Mouse (Mus musculus) stomach, embryonic 16.5 days (tissue): ENCODE data around the gene Trp63. TPM values are rescaled to one million over a fixed set of nuclear protein-coding genes. Genes with fewer than 3 reads are reported as not detected.

Experiments
- ATAC-seq: fragments of 200-750 bp; cut with Nextera tagmentation; 2 replicates; pipeline ENCODE4 v1.8.0; 2017; ENCODE audit warnings: moderate number of reproducible peaks, moderate TSS enrichment; ENCODE audit not compliant: insufficient read depth, low FRiP score
- H3K27ac ChIP-seq: fragments of 300-500 bp; sonication (generic); 2 replicates; pipeline ENCODE4 v1.5.1; 2014; ENCODE audit warnings: low read length
- H3K27me3 ChIP-seq: fragments of 300-500 bp; sonication (generic); 2 replicates; pipeline ENCODE4 v1.6.1; 2014; ENCODE audit warnings: low read length, control low read depth, mixed read lengths; ENCODE audit not compliant: control insufficient read depth, insufficient read depth
- H3K36me3 ChIP-seq: fragments of 300-500 bp; sonication (generic); 2 replicates; pipeline ENCODE4 v1.6.1; 2014; ENCODE audit warnings: low read length; ENCODE audit not compliant: control insufficient read depth, insufficient read depth
- H3K4me1 ChIP-seq: fragments of 300-500 bp; sonication (generic); 2 replicates; pipeline ENCODE4 v1.6.1; 2014; ENCODE audit warnings: low read length, control low read depth, mixed read lengths; ENCODE audit not compliant: control insufficient read depth, insufficient read depth
- H3K4me2 ChIP-seq: fragments of 300-500 bp; sonication (generic); 2 replicates; pipeline ENCODE4 v1.6.1; 2014; ENCODE audit warnings: low read depth, low read length, mixed read lengths
- H3K4me3 ChIP-seq: fragments of 300-500 bp; sonication (generic); replicated peaks from 2 replicates; pipeline ENCODE4 v1.5.1; 2014; ENCODE audit warnings: mild to moderate bottlenecking, low read length
- H3K9ac ChIP-seq: fragments of 300-500 bp; sonication (generic); 2 replicates; pipeline ENCODE4 v1.6.1; 2014; ENCODE audit warnings: low read length
- H3K9me3 ChIP-seq: fragments of 300-500 bp; sonication (generic); replicated peaks from 2 replicates; pipeline ENCODE4 v1.6.1; 2016; ENCODE audit warnings: low read length, control low read depth; ENCODE audit not compliant: control insufficient read depth
- WGBS: fragments of 180-500 bp; shearing (Covaris S2); extraction: QIAGEN DNeasy Blood & Tissue Kit; methylation state at CpG from one replicate; pipeline ENCODE4 v1.1.7; 2014; 5-methylcytosine and 5-hydroxymethylcytosine counted together
- polyA plus RNA-seq: library from polyadenylated mRNA; unstranded; fragments of >200 nt; fragmentation: Nextera tagmentation; extraction: Ambion mirVana; gene quantifications from 2 replicates; pipeline ENCODE4 v1.2.1, GENCODE M21; 2015

Gene Trp63
- polyA plus RNA-seq, 1 experiment from 2014 or later = 42.5 TPM

GRCm38 (mm10) chr16:25877416-25877965, 193.9 kb downstream of the Trp63 start:
- H3K4me2 ChIP-seq = no peak overlapping the region
- no peaks in the 10 kb centered on the region for H3K36me3 ChIP-seq
- 60% methylated on average over 7 of the region's 7 CpGs for WGBS
- H3K9me3 ChIP-seq = no peaks in the 10 kb centered on the region
- no peak overlapping the region for H3K9ac ChIP-seq
- no peak for ATAC-seq
- no peaks in the 10 kb centered on the region for H3K4me1 ChIP-seq
- H3K27ac ChIP-seq = no peak overlapping the region
- no peaks in the 10 kb centered on the region for H3K27me3 ChIP-seq
- H3K4me3 ChIP-seq = no peak overlapping the region

- Histone ChIP-seq H3K27me3 (no peaks in the 10 kb centered on the region), H3K36me3 (no peaks in the 10 kb centered on the region), H3K9ac (no peak overlapping the region), H3K4me2 (no peak overlapping the region), H3K4me1 (no peaks in the 10 kb centered on the region), H3K9me3 (no peaks in the 10 kb centered on the region), H3K4me3 (no peak overlapping the region), H3K27ac (no peak overlapping the region)
- no peak for ATAC-seq
Observed at GRCm38 (mm10) chr16:25878116-25878515, 194.6 kb downstream of the Trp63 start.

GRCm38 (mm10) chr16:25899071-25899470, 215.5 kb downstream of the Trp63 start:
- ATAC-seq = no peak

GRCm38 (mm10) chr16:25899657-25900056, 216.1 kb downstream of the Trp63 start:
- Histone ChIP-seq H3K9me3 (no peaks in the 10 kb centered on the region), H3K27me3 (no peaks in the 10 kb centered on the region), H3K4me3 (no peak overlapping the region), H3K4me2 (no peak overlapping the region), H3K9ac (no peak overlapping the region), H3K27ac (no peak overlapping the region), H3K4me1 (no peaks in the 10 kb centered on the region), H3K36me3 (no peaks in the 10 kb centered on the region)
- WGBS = 69% methylated on average over 2 of the region's 2 CpGs
- no peak for ATAC-seq

More at GRCm38 (mm10) chr16:25899071-25899470, 215.5 kb downstream of the Trp63 start:
- H3K4me2 ChIP-seq = no peak overlapping the region
- no peaks in the 10 kb centered on the region for H3K27me3 ChIP-seq
- no peaks in the 10 kb centered on the region for H3K36me3 ChIP-seq
- no peaks in the 10 kb centered on the region for H3K9me3 ChIP-seq
- no peak overlapping the region for H3K9ac ChIP-seq
- no peak overlapping the region for H3K4me3 ChIP-seq
- no peaks in the 10 kb centered on the region for H3K4me1 ChIP-seq
- no peak overlapping the region; the same call in 1 of the 2 replicates for H3K27ac ChIP-seq
- 61% methylated on average over 4 of the region's 4 CpGs for WGBS

GRCm38 (mm10) chr16:25900389-25900908, 216.9 kb downstream of the Trp63 start:
- Histone ChIP-seq H3K27ac (no peak overlapping the region), H3K4me2 (no peak overlapping the region), H3K9ac (no peak overlapping the region), H3K4me3 (no peak overlapping the region), H3K4me1 (no peaks in the 10 kb centered on the region), H3K9me3 (no peaks in the 10 kb centered on the region), H3K36me3 (no peaks in the 10 kb centered on the region), H3K27me3 (no peaks in the 10 kb centered on the region)
- ATAC-seq = no peak
- WGBS = 87% methylated on average over 3 of the region's 3 CpGs

GRCm38 (mm10) chr16:25912185-25912584, 228.6 kb downstream of the Trp63 start:
- H3K9ac ChIP-seq = no peak overlapping the region
- no peak overlapping the region for H3K4me3 ChIP-seq
- no peaks in the 10 kb centered on the region for H3K36me3 ChIP-seq
- WGBS = 53% methylated on average over 1 of the region's 1 CpGs
- no peak for ATAC-seq
- no peaks in the 10 kb centered on the region for H3K4me1 ChIP-seq
- H3K27me3 ChIP-seq = no peaks in the 10 kb centered on the region
- H3K9me3 ChIP-seq = no peaks in the 10 kb centered on the region
- no peak overlapping the region for H3K4me2 ChIP-seq
- H3K27ac ChIP-seq = no peak overlapping the region

GRCm38 (mm10) chr16:25934181-25934580, 250.6 kb downstream of the Trp63 start:
- Histone ChIP-seq H3K9ac (no peak overlapping the region), H3K4me3 (no peak overlapping the region), H3K4me1 (no peaks in the 10 kb centered on the region), H3K9me3 (no peaks in the 10 kb centered on the region), H3K27ac (no peak overlapping the region), H3K27me3 (no peaks in the 10 kb centered on the region), H3K4me2 (no peak overlapping the region), H3K36me3 (no peaks in the 10 kb centered on the region)
- ATAC-seq = no peak
- WGBS = 88% methylated on average over 2 of the region's 2 CpGs
